Mouse (Mus musculus): Measurements from ENCODE around the gene Cd36.

DNA sequence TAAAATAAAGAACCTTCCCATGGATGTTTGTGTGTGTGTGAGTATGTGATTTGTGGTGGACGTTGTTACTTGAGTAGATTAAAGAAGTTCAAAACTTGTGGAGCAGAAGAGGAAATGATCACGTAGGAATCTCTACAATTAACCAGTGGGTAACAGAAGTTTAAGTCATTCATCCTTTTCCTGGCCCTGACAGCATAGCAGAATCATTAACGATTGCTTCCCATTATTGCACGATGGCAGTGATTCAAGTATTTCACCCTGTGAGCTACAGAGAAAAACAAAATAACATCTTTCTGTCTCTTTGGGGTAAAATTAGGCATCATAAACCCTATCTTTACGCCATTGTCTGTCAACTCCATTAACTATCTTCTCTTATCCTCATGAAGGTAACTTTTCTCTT lies 45.3 kb downstream of the Cd36 start:
- TF ChIP-seq CTCF (IDR thresholded peaks at IDR 0.05; ENCODE audit: low read depth): no peak
- no peak for TF ChIP-seq EP300 (IDR thresholded peaks at IDR 0.05; ENCODE audit: low read depth)

Measured in liver, postnatal 0 days (tissue).